Mouse (Mus musculus): ENCODE results near the gene Mbd6. TPM values are rescaled to one million over a fixed set of nuclear protein-coding genes. Genes with fewer than 3 reads are reported as not detected.

Gene Mbd6
- polyA plus RNA-seq (2012; rRNA removed) = 35.2 and 37.4 TPM in 2 replicates

DNA sequence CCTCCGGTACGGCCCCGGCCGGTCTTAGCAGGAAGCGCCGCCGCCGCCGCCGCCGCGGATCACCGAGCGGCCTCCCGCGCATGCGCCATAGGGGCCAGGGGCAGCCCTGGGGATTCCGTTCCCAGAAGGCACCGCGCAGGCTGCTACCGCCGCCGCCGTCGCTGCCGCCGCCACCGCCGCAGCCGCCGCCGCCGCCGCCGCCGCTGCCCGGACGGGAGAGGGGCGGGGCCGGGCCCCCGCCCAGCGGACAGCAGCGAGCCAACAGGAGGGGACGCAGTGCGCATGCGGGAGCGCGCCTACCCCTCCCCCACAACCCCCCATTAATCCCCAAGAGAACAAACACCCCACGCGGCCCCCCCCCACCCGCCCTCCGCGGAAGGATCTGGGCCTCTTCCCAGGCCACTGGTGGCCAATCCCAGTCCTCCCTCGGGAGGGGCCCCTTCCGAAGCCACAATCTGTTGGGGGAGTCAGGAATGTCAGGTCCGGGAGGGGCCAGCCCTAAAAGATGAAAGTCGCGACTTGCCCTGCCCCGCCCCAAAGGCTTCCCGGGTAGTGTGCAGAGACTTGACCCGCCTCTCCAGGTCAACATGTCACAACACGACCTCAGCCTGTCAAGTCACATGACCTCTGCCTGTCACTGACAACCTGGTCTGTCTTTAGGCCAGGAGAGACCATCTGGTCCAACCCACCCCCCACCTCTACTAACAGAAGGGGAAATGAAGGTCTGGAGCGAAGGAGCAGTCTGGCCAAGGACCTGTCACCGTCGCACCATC lies at the start of gene Mbd6:
Gene Mbd6 (minus strand): TSS at position 219 of the 773 bp plus-strand sequence.

DNA sequence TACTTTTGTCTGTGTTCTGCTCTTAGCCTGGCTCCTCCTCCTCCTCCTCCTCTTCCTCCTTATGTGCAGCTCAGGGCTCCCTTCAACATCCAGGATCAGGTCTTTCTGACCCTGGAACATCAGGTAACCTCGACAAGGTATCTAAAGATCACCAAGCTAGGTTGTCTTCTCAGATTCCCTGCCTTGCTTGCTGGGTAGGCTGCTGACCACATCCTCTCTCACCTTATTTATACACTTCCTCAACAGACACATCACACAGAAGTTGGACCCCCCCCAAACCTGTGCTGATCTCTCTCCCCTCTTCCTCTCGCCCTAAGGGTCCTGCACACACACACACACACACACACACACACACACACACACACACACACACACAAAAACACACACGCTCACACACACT lies 32.8 kb upstream of the Mbd6 start, which contains the start of gene Arhgap9:
Gene Arhgap9 (plus strand): TSS at position 344 of the 400 bp plus-strand sequence.

DNA sequence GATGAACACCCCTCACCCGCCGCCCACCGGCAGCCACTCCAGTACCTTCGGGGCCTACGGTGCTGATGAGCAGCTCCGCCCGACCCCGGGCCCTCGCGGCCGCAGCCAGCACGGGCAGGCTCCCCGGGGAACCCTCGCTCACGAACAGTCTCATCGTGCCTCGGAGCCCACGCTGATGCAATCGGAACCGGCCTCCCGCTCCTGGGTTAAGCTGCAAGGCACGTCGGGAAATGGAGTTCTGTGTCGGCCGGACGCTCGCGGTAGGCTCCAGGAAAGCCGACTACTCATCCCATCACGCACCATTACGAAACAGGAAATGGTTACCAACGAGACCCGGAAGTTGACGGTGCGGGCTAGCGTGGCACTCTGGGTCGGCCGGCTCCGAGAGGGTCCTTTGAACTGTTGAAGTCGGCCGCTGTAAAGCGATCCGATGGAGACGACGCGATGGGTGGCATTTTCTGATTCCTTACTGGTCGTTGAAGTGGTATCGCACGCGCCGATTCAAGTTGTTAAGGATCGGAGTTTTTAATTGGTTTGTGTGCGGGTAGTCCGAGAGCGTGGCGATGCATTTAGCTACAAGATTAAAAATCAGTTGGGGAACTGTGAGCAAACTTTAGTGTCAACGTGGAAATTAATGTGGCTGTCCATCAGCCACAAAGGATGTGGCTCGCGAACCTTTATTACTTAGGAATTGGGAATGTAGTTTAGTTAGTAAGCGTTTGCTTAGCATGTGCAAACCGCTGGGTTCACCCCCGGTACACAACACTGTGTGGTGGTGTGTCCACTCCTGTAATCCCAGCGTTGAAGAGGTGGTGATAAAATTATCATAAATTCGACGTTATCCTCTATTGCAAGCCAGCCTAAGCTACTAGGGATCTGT lies 22.9 kb upstream of the Mbd6 start, which contains the start of gene Mars:
Gene Mars (minus strand): TSS at position 311 of the 880 bp plus-strand sequence.

DNA sequence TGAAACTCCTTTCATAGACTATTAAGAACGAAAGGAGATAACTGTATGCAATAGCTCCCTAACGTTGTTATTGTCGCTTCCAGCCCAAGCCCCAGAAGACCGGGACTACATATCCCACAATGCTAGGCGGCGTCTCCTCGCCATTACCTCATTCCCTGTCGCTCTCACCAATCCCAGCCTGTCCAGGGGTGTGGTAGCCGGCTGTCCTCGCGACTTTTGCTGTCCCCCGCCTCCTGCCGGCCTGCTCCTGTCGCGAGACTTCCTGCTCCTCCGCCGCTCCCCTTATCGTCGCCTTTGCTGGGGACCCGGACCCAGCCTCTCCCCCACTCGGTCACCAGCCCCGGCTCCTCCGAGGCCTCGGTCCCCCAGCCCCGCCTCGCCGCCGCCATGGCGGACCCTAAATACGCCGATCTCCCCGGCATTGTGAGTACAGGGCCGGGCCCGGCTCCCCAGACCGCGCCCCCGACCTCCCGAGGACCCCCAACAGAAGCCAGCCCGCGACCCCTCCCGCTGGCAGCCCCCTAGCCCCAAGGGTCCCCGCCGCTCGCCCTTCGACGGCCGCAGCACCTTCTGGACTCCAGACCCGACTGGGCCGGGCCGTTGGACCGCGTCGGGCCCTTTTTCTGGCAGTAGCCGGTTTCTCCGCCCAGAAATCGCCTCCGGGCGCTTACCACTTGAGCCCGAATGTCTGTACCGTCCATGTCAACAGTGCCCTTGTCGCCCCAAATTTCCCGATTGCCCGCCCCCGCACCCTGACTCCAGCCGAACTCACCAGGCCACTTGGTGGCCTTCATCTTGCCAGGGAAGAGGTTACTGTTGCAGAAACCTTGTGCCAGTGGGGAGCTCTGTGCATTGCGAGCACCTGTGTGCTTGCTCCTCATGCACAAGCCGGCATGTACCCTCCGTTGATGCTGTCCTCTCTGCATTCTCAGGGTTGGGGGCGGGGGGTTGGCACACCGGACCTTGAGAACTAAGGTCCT lies 22.4 kb downstream of the Mbd6 start, which contains the start of gene Dctn2:
Gene Dctn2 (plus strand): TSS at position 257 of the 980 bp plus-strand sequence.

DNA sequence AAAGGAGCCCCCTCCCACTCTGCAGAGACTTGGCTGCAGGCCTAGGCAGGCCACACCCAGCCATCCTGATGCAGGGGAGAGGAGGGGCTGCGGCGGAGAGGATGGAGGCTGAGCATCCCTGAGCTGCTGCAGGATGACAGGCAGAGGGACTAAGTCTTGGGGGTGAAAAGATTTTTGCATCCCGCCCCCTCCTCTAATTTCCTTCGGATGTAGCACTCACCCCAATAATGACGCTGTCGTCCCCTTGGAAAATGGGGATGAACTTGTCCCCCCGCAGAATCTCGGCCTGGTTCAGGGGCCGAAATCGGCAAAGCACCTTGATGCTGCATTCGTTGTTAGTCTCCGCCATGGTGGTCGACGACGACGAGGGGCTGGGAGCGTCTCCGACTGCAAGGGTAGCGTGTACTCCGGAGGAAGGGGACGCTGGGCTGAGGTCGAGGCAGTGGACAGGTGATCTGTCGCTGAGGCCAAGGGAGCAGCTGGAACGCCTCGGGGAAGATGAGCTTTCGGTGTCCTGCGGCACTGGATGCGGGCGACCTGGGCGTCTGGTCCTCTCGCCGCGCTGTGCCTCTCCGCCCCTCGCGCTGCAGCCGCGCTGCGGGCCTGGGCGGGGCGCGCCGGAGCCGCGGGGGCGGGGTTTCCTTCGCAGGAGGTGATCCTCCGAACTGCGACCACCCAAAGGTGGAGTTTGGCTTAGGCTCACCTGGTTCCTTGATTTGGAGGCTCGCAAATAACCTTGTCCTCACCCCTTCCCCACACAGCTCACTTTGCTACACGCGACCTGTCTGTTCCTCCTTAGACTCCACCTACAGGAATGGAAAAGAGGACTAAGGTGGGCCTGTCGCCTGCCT lies 26.0 kb downstream of the Mbd6 start, which contains the start of gene Kif5a:
Gene Kif5a (minus strand): TSS at position 801 of the 851 bp plus-strand sequence.

Other genes starting within 250 kb of the Mbd6 start
- 9.2 and 10.7 TPM in 2 replicates for gene Mettl1, start 247.6 kb downstream of the Mbd6 start, polyA plus RNA-seq (2012; rRNA removed)
- gene Eef1akmt3, start 247.5 kb downstream of the Mbd6 start, polyA plus RNA-seq (2012; rRNA removed) = 1.1 and 1.4 TPM in 2 replicates
- 0.66 and 1.2 TPM in 2 replicates for gene Cyp27b1, start 240.8 kb downstream of the Mbd6 start, polyA plus RNA-seq (2012; rRNA removed)
- gene March9, start 228.8 kb downstream of the Mbd6 start, polyA plus RNA-seq (2012; rRNA removed) = 5.7 and 8.0 TPM in 2 replicates
- 47.5 and 59.4 TPM in 2 replicates for gene Cdk4, start 225.5 kb downstream of the Mbd6 start, polyA plus RNA-seq (2012; rRNA removed)
- 22.0 and 25.4 TPM in 2 replicates for gene Tspan31, start 218.8 kb downstream of the Mbd6 start, polyA plus RNA-seq (2012; rRNA removed)
- gene Agap2, start 213.7 kb downstream of the Mbd6 start, polyA plus RNA-seq (2012; rRNA removed) = 2.3 and 3.5 TPM in 2 replicates
- 44.9 and 55.6 TPM in 2 replicates for gene Os9, start 167.9 kb downstream of the Mbd6 start, polyA plus RNA-seq (2012; rRNA removed)
- gene B4galnt1, start 123.8 kb downstream of the Mbd6 start, polyA plus RNA-seq (2012; rRNA removed) = 169 and 171 TPM in 2 replicates
- 0.96 and 2.6 TPM in 2 replicates for gene Slc26a10, start 108.4 kb downstream of the Mbd6 start, polyA plus RNA-seq (2012; rRNA removed)
- 25.7 and 29.5 TPM in 2 replicates for gene Arhgef25, start 98.9 kb downstream of the Mbd6 start, polyA plus RNA-seq (2012; rRNA removed)
- gene Dtx3, start 93.3 kb downstream of the Mbd6 start, polyA plus RNA-seq (2012; rRNA removed) = 49.2 and 63.1 TPM in 2 replicates
- gene Pip4k2c, start 77.4 kb downstream of the Mbd6 start, polyA plus RNA-seq (2012; rRNA removed) = 16.3 and 17.7 TPM in 2 replicates
- gene Kif5a, start 25.7 kb downstream of the Mbd6 start, polyA plus RNA-seq (2012; rRNA removed) = 1.4 and 3.6 TPM in 2 replicates
- gene Dctn2, start 22.6 kb downstream of the Mbd6 start, polyA plus RNA-seq (2012; rRNA removed) = 108 and 112 TPM in 2 replicates
- gene Mars, start 22.8 kb upstream of the Mbd6 start, polyA plus RNA-seq (2012; rRNA removed) = 31.8 and 34.2 TPM in 2 replicates
- gene Arhgap9, start 32.9 kb upstream of the Mbd6 start, polyA plus RNA-seq (2012; rRNA removed) = 1.1 and 2.8 TPM in 2 replicates
- 5.7 and 9.6 TPM in 2 replicates for gene Gli1, start 53.0 kb upstream of the Mbd6 start, polyA plus RNA-seq (2012; rRNA removed)
- not detected in 2 replicates for gene Inhbe, start 65.4 kb upstream of the Mbd6 start, polyA plus RNA-seq (2012; rRNA removed)
- gene Inhbc, start 81.4 kb upstream of the Mbd6 start, polyA plus RNA-seq (2012; rRNA removed) = 0.09 and 0.10 TPM in 2 replicates
- gene R3hdm2, start 91.3 kb upstream of the Mbd6 start, polyA plus RNA-seq (2012; rRNA removed) = 64.7 and 74.9 TPM in 2 replicates
- gene Stac3, start 212.7 kb upstream of the Mbd6 start, polyA plus RNA-seq (2012; rRNA removed) = 2.1 and 3.9 TPM in 2 replicates
- 28.4 and 32.1 TPM in 2 replicates for gene Ndufa4l2, start 225.9 kb upstream of the Mbd6 start, polyA plus RNA-seq (2012; rRNA removed)
- 34.0 and 35.9 TPM in 2 replicates for gene Shmt2, start 233.4 kb upstream of the Mbd6 start, polyA plus RNA-seq (2012; rRNA removed)
- gene Nxph4, start 245.5 kb upstream of the Mbd6 start, polyA plus RNA-seq (2012; rRNA removed) = 0.22 and 0.43 TPM in 2 replicates

Data from stomach, adult 2 months (tissue).